Mouse (Mus musculus) heart, embryonic 14.5 days (tissue): ENCODE results near the gene Ppef2. TPM values are rescaled to one million over a fixed set of nuclear protein-coding genes. Genes with fewer than 3 reads are reported as not detected.

Source experiments
- ATAC-seq: fragments of 200-750 bp; cut with Nextera tagmentation; 2 replicates; pipeline ENCODE4 v1.8.0; 2017; ENCODE audit warnings: low read depth, moderate TSS enrichment; ENCODE audit not compliant: insufficient number of reproducible peaks, insufficient read depth, low FRiP score
- H3K27ac ChIP-seq, 2 experiments: fragments of 200-500 bp in 1 of 2; fragments of 300-500 bp in 1 of 2; sonication (generic) in 1 of 2; replicated peaks in 1 of 2; 2 replicates each; pipeline ENCODE4 v1.5.1; 2012 to 2014; ENCODE audit warnings: low read depth in 2 of 2, low read length in 2 of 2, control low read depth in 1 of 2, mild to moderate bottlenecking in 1 of 2, mixed read lengths in 1 of 2; ENCODE audit not compliant: control insufficient read depth in 1 of 2, insufficient read depth in 1 of 2
- H3K27me3 ChIP-seq: fragments of 300-500 bp; sonication (generic); 2 replicates; pipeline ENCODE4 v1.6.1; 2014; ENCODE audit warnings: mild to moderate bottlenecking, low read length, control low read depth; ENCODE audit not compliant: control insufficient read depth, insufficient read depth
- H3K36me3 ChIP-seq: fragments of 300-500 bp; sonication (generic); 2 replicates; pipeline ENCODE4 v1.6.1; 2014; ENCODE audit warnings: mild to moderate bottlenecking, control low read depth, low read length, mixed read lengths; ENCODE audit not compliant: control insufficient read depth, insufficient read depth
- H3K4me1 ChIP-seq, 2 experiments: fragments of 200-500 bp in 1 of 2; fragments of 300-500 bp in 1 of 2; sonication (generic) in 1 of 2; 2 replicates each; pipeline ENCODE4 v1.6.1; 2012 to 2014; ENCODE audit warnings: low read length in 2 of 2, control low read depth in 1 of 2, mixed read lengths in 1 of 2; ENCODE audit not compliant: control insufficient read depth in 2 of 2, insufficient read depth in 2 of 2
- H3K4me2 ChIP-seq: fragments of 300-500 bp; sonication (generic); 2 replicates; pipeline ENCODE4 v1.6.1; 2014; ENCODE audit warnings: mild to moderate bottlenecking, low read length
- H3K4me3 ChIP-seq, 2 experiments: fragments of 200-500 bp in 1 of 2; fragments of 300-500 bp in 1 of 2; sonication (generic) in 1 of 2; 2 replicates each; pipeline ENCODE4 v1.5.1; 2012 to 2014; ENCODE audit warnings: low read length in 2 of 2, mild to moderate bottlenecking in 2 of 2, control low read depth in 1 of 2, low read depth in 1 of 2, moderate library complexity in 1 of 2; ENCODE audit not compliant: control insufficient read depth in 1 of 2, insufficient read depth in 1 of 2
- H3K9ac ChIP-seq: fragments of 300-500 bp; sonication (generic); 2 replicates; pipeline ENCODE4 v1.6.1; 2014; ENCODE audit warnings: mild to moderate bottlenecking, low read length
- H3K9me3 ChIP-seq: fragments of 300-500 bp; sonication (generic); 2 replicates; pipeline ENCODE4 v1.6.1; 2016; ENCODE audit warnings: low read length, control low read depth; ENCODE audit not compliant: control insufficient read depth
- WGBS: fragments of 180-500 bp; shearing (Covaris S2); extraction: QIAGEN DNeasy Blood & Tissue Kit; methylation state at CpG from one replicate; pipeline ENCODE4 v1.1.7; 2014; 5-methylcytosine and 5-hydroxymethylcytosine counted together
- polyA plus RNA-seq: library from polyadenylated mRNA; unstranded; fragments of >200 nt; fragmentation: Nextera tagmentation; extraction: Ambion mirVana; gene quantifications from 2 replicates; pipeline ENCODE4 v1.2.1, GENCODE M21; 2014

The Ppef2 gene
- polyA plus RNA-seq, 1 experiment from 2014 or later: not detected

DNA sequence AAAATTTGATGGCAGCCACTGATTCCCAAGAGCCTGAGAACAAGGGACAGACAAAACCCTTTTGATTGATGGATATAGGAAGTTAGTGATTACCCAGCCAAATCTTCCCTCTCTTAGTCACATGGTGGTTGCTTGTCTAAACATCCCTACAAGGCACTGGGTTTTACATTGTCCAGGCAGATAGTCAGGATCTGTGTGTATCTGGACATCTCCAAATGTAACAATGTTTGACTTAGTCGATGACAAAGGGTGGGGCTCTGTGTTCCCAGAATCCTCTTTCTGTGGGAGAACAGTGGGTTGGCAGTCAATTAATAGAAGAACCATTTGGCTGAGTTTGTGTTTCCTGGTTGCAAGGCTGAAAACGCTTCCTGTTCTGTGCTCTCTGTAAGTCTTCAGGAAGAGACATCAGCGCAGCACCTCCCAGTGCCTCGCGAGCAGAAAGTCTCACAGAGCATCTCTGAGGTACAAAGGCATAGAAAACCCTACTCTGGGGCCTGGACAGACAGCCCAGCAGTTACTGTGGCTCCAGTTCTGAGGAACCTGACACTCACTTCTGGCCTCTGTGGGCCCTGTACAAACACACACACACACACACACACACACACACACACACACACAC, 21.0 kb downstream of the Ppef2 start:
- ATAC-seq: no peak
- Histone ChIP-seq H3K9ac (no peak overlapping the region), H3K27me3 (no peaks in the 10 kb centered on the region), H3K36me3 (no peaks in the 10 kb centered on the region), H3K4me3 (no peak overlapping the region), H3K9me3 (no peaks in the 10 kb centered on the region), H3K27ac (no peak overlapping the region), H3K4me2 (no peak overlapping the region), H3K4me1 (peaks cover 0 to 4% of the 10 kb centered on the region in 2 experiments; a peak in 1 of 4 replicates)
- 48% methylated on average over 5 of the region's 5 CpGs for WGBS

GRCm38 (mm10) chr5:92233366-92233765, 22.7 kb downstream of the Ppef2 start:
- Histone ChIP-seq H3K4me3 (no peak overlapping the region), H3K9ac (no peak overlapping the region), H3K27me3 (no peaks in the 10 kb centered on the region), H3K9me3 (no peaks in the 10 kb centered on the region), H3K4me1 (peaks cover 0 to 2% of the 10 kb centered on the region in 2 experiments; a peak in 1 of 4 replicates), H3K27ac (no peak overlapping the region), H3K36me3 (no peaks in the 10 kb centered on the region), H3K4me2 (no peak overlapping the region)
- ATAC-seq: no peak
- 80% methylated on average over 4 of the region's 4 CpGs for WGBS

DNA sequence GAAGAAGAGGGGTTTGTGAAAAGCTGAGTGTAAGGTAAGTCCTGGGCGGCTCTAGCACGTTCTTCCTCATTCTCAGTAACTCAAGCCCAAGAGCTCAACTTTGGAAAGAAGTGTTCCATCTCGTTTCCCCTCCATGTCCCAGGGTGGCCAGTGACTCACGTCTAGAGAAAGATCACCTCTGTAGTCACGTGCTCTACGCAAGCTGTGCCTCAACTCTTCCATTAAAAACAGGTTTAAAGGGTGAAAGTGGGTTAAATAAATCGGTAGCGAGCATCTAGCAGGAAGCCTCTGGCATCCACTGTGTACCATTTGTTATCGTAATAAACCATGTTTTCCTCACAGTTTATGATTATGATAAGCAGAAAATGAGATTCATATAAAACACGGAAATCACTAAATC, 24.2 kb downstream of the Ppef2 start:
- WGBS: 83% methylated on average over 10 of the region's 10 CpGs
- H3K27me3 ChIP-seq: no peaks in the 10 kb centered on the region
- H3K9ac ChIP-seq: no peak overlapping the region
- no peak overlapping the region for H3K4me2 ChIP-seq
- no peaks in the 10 kb centered on the region for H3K36me3 ChIP-seq
- no peaks in the 10 kb centered on the region for H3K9me3 ChIP-seq
- H3K4me3 ChIP-seq: no peak overlapping the region
- peaks cover 0 to 2% of the 10 kb centered on the region in 2 experiments; a peak in 1 of 4 replicates for H3K4me1 ChIP-seq
- no peak for ATAC-seq
- no peak overlapping the region for H3K27ac ChIP-seq

DNA sequence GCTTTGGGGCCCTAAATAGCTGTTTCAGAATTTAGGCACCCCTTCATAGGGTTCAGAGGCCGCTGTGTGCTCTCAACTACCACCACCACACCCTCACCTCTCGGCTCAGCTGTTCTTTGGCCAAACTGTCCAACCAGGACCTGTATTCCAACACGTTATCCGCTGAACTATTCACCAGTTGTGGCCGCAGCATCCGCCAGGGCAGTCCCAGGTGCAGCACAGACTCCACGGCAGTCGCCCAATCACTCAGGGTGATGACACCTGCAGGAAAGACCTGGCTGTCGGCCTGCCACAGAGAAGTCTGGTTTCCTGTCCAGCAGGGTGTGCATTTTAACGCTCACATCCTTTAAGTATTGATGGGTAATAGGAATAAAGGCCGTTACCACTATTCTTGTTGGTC, 25.8 kb downstream of the Ppef2 start:
- H3K36me3 ChIP-seq: no peaks in the 10 kb centered on the region
- no peaks in the 10 kb centered on the region for H3K9me3 ChIP-seq
- no peak for ATAC-seq
- H3K27me3 ChIP-seq: no peaks in the 10 kb centered on the region
- 76% methylated on average over 11 of the region's 11 CpGs for WGBS
- H3K4me1 ChIP-seq: peaks cover 0 to 2% of the 10 kb centered on the region in 2 experiments; a peak in 1 of 4 replicates
- H3K4me2 ChIP-seq: no peak overlapping the region
- no peak overlapping the region for H3K9ac ChIP-seq
- H3K4me3 ChIP-seq: no peak overlapping the region
- no peak overlapping the region for H3K27ac ChIP-seq

GRCm38 (mm10) chr5:92229514-92229913, 26.6 kb downstream of the Ppef2 start:
- Histone ChIP-seq H3K4me3 (no peak overlapping the region), H3K36me3 (no peaks in the 10 kb centered on the region), H3K27ac (no peak overlapping the region), H3K4me1 (no peaks in the 10 kb centered on the region; a peak in 1 of 4 replicates), H3K9me3 (no peaks in the 10 kb centered on the region), H3K9ac (no peak overlapping the region), H3K4me2 (no peak overlapping the region), H3K27me3 (no peaks in the 10 kb centered on the region)
- no peak for ATAC-seq
- 91% methylated on average over 3 of the region's 3 CpGs for WGBS

- 21% methylated on average over 10 of the region's 10 CpGs for WGBS
Observed at GRCm38 (mm10) chr5:92228776-92229175, 27.3 kb downstream of the Ppef2 start.

GRCm38 (mm10) chr5:92227782-92228181, 28.3 kb downstream of the Ppef2 start:
- WGBS: 76% methylated on average over 7 of the region's 7 CpGs
- H3K4me3 ChIP-seq: no peak overlapping the region
- H3K27ac ChIP-seq: no peak overlapping the region
- no peak overlapping the region for H3K4me2 ChIP-seq
- no peaks in the 10 kb centered on the region for H3K9me3 ChIP-seq
- H3K36me3 ChIP-seq: no peaks in the 10 kb centered on the region
- no peaks in the 10 kb centered on the region for H3K27me3 ChIP-seq
- no peaks in the 10 kb centered on the region; a peak in 1 of 4 replicates for H3K4me1 ChIP-seq
- no peak for ATAC-seq
- no peak overlapping the region for H3K9ac ChIP-seq

More at GRCm38 (mm10) chr5:92228776-92229175, 27.3 kb downstream of the Ppef2 start:
- no peaks in the 10 kb centered on the region for H3K36me3 ChIP-seq
- H3K4me3 ChIP-seq: no peak overlapping the region
- no peak overlapping the region for H3K27ac ChIP-seq
- no peak overlapping the region for H3K9ac ChIP-seq
- no peaks in the 10 kb centered on the region for H3K27me3 ChIP-seq
- H3K4me1 ChIP-seq: no peaks in the 10 kb centered on the region; a peak in 1 of 4 replicates
- no peak overlapping the region for H3K4me2 ChIP-seq
- no peaks in the 10 kb centered on the region for H3K9me3 ChIP-seq
- no peak for ATAC-seq
